Mouse (Mus musculus): ENCODE measurements around the gene Colec11. TPM values are rescaled to one million over a fixed set of nuclear protein-coding genes. Genes with fewer than 3 reads are reported as not detected.

The Colec11 gene
- 1.7 TPM for polyA plus RNA-seq (2014; fragmentation: Illumina TruSeq; extraction: RNeasy Lipid Tissue Mini Kit (QIAGEN cat#74804))

GRCm38 (mm10) chr12:28623195-28623594 is at the start of gene Colec11:
Gene Colec11 (minus strand): TSS chr12:28623377.

GRCm38 (mm10) chr12:28649141-28650110 is 26.2 kb upstream of the Colec11 start, which contains the start of gene Rnaseh1:
Gene Rnaseh1 (plus strand): TSS chr12:28649602.

GRCm38 (mm10) chr12:28635535-28636476 is 12.6 kb upstream of the Colec11 start, which contains the start of gene Rps7:
Gene Rps7 (minus strand): TSS chr12:28635953.

GRCm38 (mm10) chr12:28582423-28582822 is 40.8 kb downstream of the Colec11 start, which contains the start of gene Allc:
Gene Allc (minus strand): TSS chr12:28582523.

GRCm38 (mm10) chr12:28552299-28552698 is 70.9 kb downstream of the Colec11 start, which contains the start of gene Dcdc2c:
Gene Dcdc2c (minus strand): TSS chr12:28552399.

Other genes with a start within 250 kb of the Colec11 start
- gene Dcdc2c, start 71.0 kb downstream of the Colec11 start, polyA plus RNA-seq (2014; fragmentation: Illumina TruSeq; extraction: RNeasy Lipid Tissue Mini Kit (QIAGEN cat#74804)) = 0.54 TPM
- gene Allc, start 40.9 kb downstream of the Colec11 start, polyA plus RNA-seq (2014; fragmentation: Illumina TruSeq; extraction: RNeasy Lipid Tissue Mini Kit (QIAGEN cat#74804)) = not detected
- gene Rps7, start 12.6 kb upstream of the Colec11 start, polyA plus RNA-seq (2014; fragmentation: Illumina TruSeq; extraction: RNeasy Lipid Tissue Mini Kit (QIAGEN cat#74804)) = 1,150 TPM
- 2.2 TPM for gene Rnaseh1, start 26.2 kb upstream of the Colec11 start, polyA plus RNA-seq (2014; fragmentation: Illumina TruSeq; extraction: RNeasy Lipid Tissue Mini Kit (QIAGEN cat#74804))
- gene Adi1, start 51.9 kb upstream of the Colec11 start, polyA plus RNA-seq (2014; fragmentation: Illumina TruSeq; extraction: RNeasy Lipid Tissue Mini Kit (QIAGEN cat#74804)) = 140 TPM
- 17.8 TPM for gene Trappc12, start 127.1 kb upstream of the Colec11 start, polyA plus RNA-seq (2014; fragmentation: Illumina TruSeq; extraction: RNeasy Lipid Tissue Mini Kit (QIAGEN cat#74804))
- 0.63 TPM for gene Eipr1, start 128.4 kb upstream of the Colec11 start, polyA plus RNA-seq (2014; fragmentation: Illumina TruSeq; extraction: RNeasy Lipid Tissue Mini Kit (QIAGEN cat#74804))

Data from ovary, adult 10 weeks (tissue).